7 mouse cellular contexts compared by ENCODE assay signal in the genomic region with DNA sequence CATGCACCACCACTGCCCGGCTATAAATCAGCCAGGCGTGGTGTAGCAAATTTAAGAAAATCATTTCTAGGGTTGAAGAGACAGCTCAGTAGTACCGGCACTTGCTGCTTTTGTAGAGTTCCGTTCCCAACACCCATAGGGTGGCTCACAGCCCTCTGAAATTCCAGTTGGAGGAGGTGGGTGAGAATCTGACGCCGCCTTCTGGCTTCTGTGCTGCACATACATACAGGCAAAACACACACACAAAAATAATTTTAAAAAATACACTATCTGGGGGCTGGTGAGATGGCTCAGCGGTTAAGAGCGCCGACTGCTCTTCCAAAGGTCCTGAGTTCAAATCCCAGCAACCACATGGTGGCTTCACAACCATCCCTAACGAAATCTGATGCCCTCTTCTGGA. TPM values are rescaled to one million over a fixed set of nuclear protein-coding genes. Genes with fewer than 3 reads are reported as not detected.
DNase-seq lines count a peak whose midpoint lies in the region; TF ChIP-seq lines count a peak whose summit lies in the region.
"Not testable (repeated sequence)": the region's sequence is repeated elsewhere in the genome, so short reads cannot be mapped to it uniquely, and the experiment has no call there.
"Had no signal": no experiment of that assay in that cellular context is flagged by ENCODE, and none has a peak within 500 bp of the region (broad histone marks: within the 10 kb centered on the region; RNA-seq: fewer than 3 reads in every experiment).

No protein-coding gene starts in this region.

- DNase-seq in brain, adult 2 months (ENCODE audit: low read depth, low spot score), result peak; percentile 77
- peak; percentile 89 for DNase-seq in heart, adult 11 months
- DNase-seq in layer of hippocampus, adult 2 months (ENCODE audit: low spot score in 2 of 2), result peak; percentile 45 to 66
- peak; percentile 28 to 37 for DNase-seq in layer of hippocampus, postnatal 36 days
- DNase-seq in telencephalon, adult 2 months (ENCODE audit: low read depth, low spot score), result peak; percentile 43

- H3K4me3 ChIP-seq in layer of hippocampus, adult 2 months, result not testable (repeated sequence)

- not testable (repeated sequence) for H3K27ac ChIP-seq in layer of hippocampus, adult 2 months

- not testable (repeated sequence) for TF ChIP-seq CTCF in layer of hippocampus, adult 2 months (conservative IDR thresholded peaks at IDR 0.05)

RNA-seq across cellular contexts. Expression of a gene that starts 4.0 kb away (rescaled TPM):
- total RNA-seq in layer of hippocampus, adult 2 months (2021), result 10 to 100 TPM; 20.0 to 23.4 TPM
- 10 to 100 TPM; 22.3 to 22.6 TPM for total RNA-seq in layer of hippocampus, postnatal 36 days (2021)
- total RNA-seq: CH12.LX, G1E had no signal

RNA-seq across cellular contexts. Expression of a gene that starts 19.2 kb away (rescaled TPM):
- total RNA-seq in layer of hippocampus, adult 2 months (2021), result 10 to 100 TPM; 23.0 to 26.8 TPM
- total RNA-seq in layer of hippocampus, postnatal 36 days (2021), result 10 to 100 TPM; 30.3 to 30.4 TPM

RNA-seq across cellular contexts. Expression of a gene that starts 19.4 kb away (rescaled TPM):
- 10 to 100 TPM; 26.2 to 32.2 TPM for total RNA-seq in layer of hippocampus, adult 2 months (2021)
- total RNA-seq in layer of hippocampus, postnatal 36 days (2021), result 10 to 100 TPM; 35.0 to 44.9 TPM

RNA-seq across cellular contexts. Expression of a gene that starts 28.4 kb away (rescaled TPM):
- 10 to 100 TPM; 41.0 to 41.6 TPM for total RNA-seq in layer of hippocampus, adult 2 months (2021)
- total RNA-seq in layer of hippocampus, postnatal 36 days (2021), result 10 to 100 TPM; 38.7 to 51.4 TPM

RNA-seq across cellular contexts. Expression of a gene that starts 29.0 kb away (rescaled TPM):
- 100 to 1,000 TPM; 163 to 180 TPM for total RNA-seq in layer of hippocampus, adult 2 months (2021)
- total RNA-seq in layer of hippocampus, postnatal 36 days (2021), result 100 to 1,000 TPM; 170 to 180 TPM

Comparison
In these comparisons a context has a peak if more than half of its experiments do, and no peak if none do; other contexts are left out.
1. DNase-seq: peak in every context shown above with its lines; median percentile 89 in heart, adult 11 months; 77 in brain, adult 2 months; 56 in layer of hippocampus, adult 2 months; 43 in telencephalon, adult 2 months; 32 in layer of hippocampus, postnatal 36 days.